Mouse (Mus musculus) liver, postnatal 0 days (tissue): ENCODE measurements around the gene Popdc3. TPM values are rescaled to one million over a fixed set of nuclear protein-coding genes. Genes with fewer than 3 reads are reported as not detected.

ENCODE experiments used
- ATAC-seq: fragments of 200-750 bp; cut with Nextera tagmentation; 2 replicates; pipeline ENCODE4 v1.8.0; 2017; ENCODE audit warnings: mild to moderate bottlenecking, moderate library complexity
- DNase-seq: peaks from one replicate; pipeline ENCODE4 v3.0.0-alpha.2; 2016
- H3K27ac ChIP-seq: fragments of 300-500 bp; sonication (generic); 2 replicates; pipeline ENCODE4 v1.5.1; 2014; ENCODE audit warnings: antibody characterized with exemption, moderate library complexity, mild to moderate bottlenecking, low read depth
- H3K27me3 ChIP-seq: fragments of 300-500 bp; sonication (generic); 2 replicates; pipeline ENCODE4 v1.6.1; 2014; ENCODE audit warnings: low read length, control low read depth, mixed read lengths; ENCODE audit not compliant: insufficient read depth
- H3K36me3 ChIP-seq: fragments of 300-500 bp; sonication (generic); replicated peaks from 2 replicates; pipeline ENCODE4 v1.6.1; 2014; ENCODE audit warnings: mild to moderate bottlenecking, control low read depth, low read length, moderate library complexity, mixed read lengths; ENCODE audit not compliant: insufficient read depth
- H3K4me1 ChIP-seq: fragments of 300-500 bp; sonication (generic); 2 replicates; pipeline ENCODE4 v1.6.1; 2014; ENCODE audit warnings: antibody characterized with exemption, mild to moderate bottlenecking, control low read depth; ENCODE audit not compliant: insufficient read depth
- H3K4me2 ChIP-seq: fragments of 300-500 bp; sonication (generic); 2 replicates; pipeline ENCODE4 v1.6.1; 2014; ENCODE audit warnings: low read depth, mild to moderate bottlenecking, low read length, moderate library complexity, mixed read lengths
- H3K4me3 ChIP-seq: fragments of 300-500 bp; sonication (generic); 2 replicates; pipeline ENCODE4 v1.5.1; 2014; ENCODE audit warnings: low read depth, low read length
- H3K9ac ChIP-seq: fragments of 300-500 bp; sonication (generic); replicated peaks from 2 replicates; pipeline ENCODE4 v1.6.1; 2014; ENCODE audit warnings: mild to moderate bottlenecking, moderate library complexity
- H3K9me3 ChIP-seq: fragments of 300-500 bp; sonication (generic); 2 replicates; pipeline ENCODE4 v1.6.1; 2016; ENCODE audit warnings: mild to moderate bottlenecking, control low read depth, low read length, mixed read lengths
- CTCF ChIP-seq: sonication (generic); IDR thresholded peaks from 2 replicates; pipeline ENCODE4 v1.5.1; 2016; ENCODE audit warnings: antibody characterized with exemption, low read depth
- EP300 ChIP-seq: IDR thresholded peaks from 2 replicates; pipeline ENCODE4 v1.6.1; 2016; ENCODE audit warnings: antibody characterized with exemption, low read depth, mild to moderate bottlenecking
- WGBS: fragments of 180-500 bp; shearing (Covaris S2); extraction: QIAGEN DNeasy Blood & Tissue Kit; methylation state at CpG from one replicate; pipeline ENCODE4 v1.1.7; 2014; ENCODE audit not compliant: insufficient replicate concordance; 5-methylcytosine and 5-hydroxymethylcytosine counted together
- polyA plus RNA-seq: library from polyadenylated mRNA; unstranded; fragments of >200 nt; fragmentation: Nextera tagmentation; extraction: Ambion mirVana; gene quantifications from 2 replicates; pipeline ENCODE4 v1.2.1, GENCODE M21; 2015

Popdc3 gene
- polyA plus RNA-seq, 1 experiment from 2014 or later: not detected

DNA sequence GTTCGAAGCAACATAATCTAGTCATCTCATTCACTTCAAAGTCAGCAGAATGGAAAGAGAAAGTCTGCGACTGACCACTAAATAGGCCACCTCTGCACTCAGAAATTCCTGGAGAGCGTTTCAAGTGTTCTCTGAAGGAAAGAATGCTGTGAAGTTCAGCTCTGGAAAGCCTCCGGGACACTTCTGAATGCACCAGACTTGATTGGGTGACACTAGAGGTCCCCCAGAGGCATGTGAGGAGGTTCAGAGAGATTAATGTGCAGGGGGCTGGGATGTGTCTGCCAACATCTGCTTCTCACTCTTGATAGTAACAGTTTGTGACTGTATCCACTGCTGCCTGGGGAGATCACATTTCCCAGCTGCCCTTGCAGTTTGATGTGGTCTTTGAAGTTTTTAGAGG lies 52.1 kb downstream of the Popdc3 start:
- no peak overlapping the region for H3K9ac ChIP-seq
- ATAC-seq (no peak), DNase-seq (no peak)
- no peak overlapping the region for H3K4me2 ChIP-seq
- H3K4me3 ChIP-seq: no peak overlapping the region
- H3K27ac ChIP-seq: no peak overlapping the region
- WGBS: 38% methylated on average over 4 of the region's 4 CpGs
- no peaks in the 10 kb centered on the region for H3K4me1 ChIP-seq
- no peaks in the 10 kb centered on the region for H3K27me3 ChIP-seq
- TF ChIP-seq EP300 (no peak), CTCF (no peak)
- no peaks in the 10 kb centered on the region for H3K36me3 ChIP-seq
- no peaks in the 10 kb centered on the region for H3K9me3 ChIP-seq

DNA sequence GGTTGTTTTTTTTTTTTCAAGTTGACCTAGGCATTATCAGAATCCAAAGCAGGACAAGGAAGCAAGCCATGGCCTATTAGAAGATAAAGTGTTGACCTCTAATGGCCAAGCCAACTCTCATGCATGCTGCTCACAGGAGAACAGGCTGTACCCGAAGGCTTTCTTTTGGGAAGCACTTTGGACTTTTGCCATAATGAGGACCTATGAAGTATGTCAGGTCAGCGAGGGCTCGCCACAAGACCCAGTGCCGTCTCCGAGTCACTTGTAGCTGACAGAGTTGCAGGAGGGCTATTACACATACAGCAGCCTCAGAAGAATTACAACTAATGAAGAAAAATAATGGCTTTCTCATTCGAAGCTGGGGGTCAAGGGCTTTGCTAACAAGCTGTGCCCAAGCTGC lies 55.5 kb downstream of the Popdc3 start:
- 79% methylated on average over 6 of the region's 6 CpGs for WGBS
- ATAC-seq (no peak), DNase-seq (no peak)
- no peak overlapping the region for H3K4me2 ChIP-seq
- H3K27me3 ChIP-seq: no peaks in the 10 kb centered on the region
- H3K4me1 ChIP-seq: no peaks in the 10 kb centered on the region
- no peak overlapping the region for H3K9ac ChIP-seq
- no peak overlapping the region for H3K4me3 ChIP-seq
- no peaks in the 10 kb centered on the region for H3K9me3 ChIP-seq
- no peaks in the 10 kb centered on the region for H3K36me3 ChIP-seq
- TF ChIP-seq EP300 (no peak), CTCF (no peak)
- no peak overlapping the region for H3K27ac ChIP-seq

DNA sequence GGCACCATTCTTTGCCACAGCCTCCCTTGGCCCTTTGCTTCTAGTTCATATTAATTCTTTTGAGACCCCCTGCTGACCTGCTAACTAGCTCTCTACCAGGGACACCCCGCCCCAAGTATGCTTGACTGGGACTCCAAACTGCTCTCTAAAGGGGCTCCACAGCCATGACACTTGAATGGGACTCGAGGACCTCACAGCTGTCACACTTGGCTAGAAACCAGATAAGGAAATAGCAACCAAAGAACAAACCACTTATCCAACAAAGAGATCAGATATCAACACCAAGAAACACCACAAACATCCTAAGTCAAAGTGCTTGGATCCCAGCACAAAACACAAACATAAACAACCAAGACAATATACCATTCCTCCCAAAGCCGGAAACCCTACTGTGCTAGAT lies 58.4 kb downstream of the Popdc3 start:
- H3K4me3 ChIP-seq: no peak overlapping the region
- H3K4me2 ChIP-seq: no peak overlapping the region
- WGBS: 41% methylated on average over 3 of the region's 3 CpGs
- DNase-seq: no peak
- TF ChIP-seq EP300 (no peak), CTCF (no peak)
- no peaks in the 10 kb centered on the region for H3K27me3 ChIP-seq
- no peak overlapping the region for H3K27ac ChIP-seq
- no peaks in the 10 kb centered on the region for H3K36me3 ChIP-seq
- no peak for ATAC-seq
- H3K9me3 ChIP-seq: no peaks in the 10 kb centered on the region
- H3K9ac ChIP-seq: no peak overlapping the region
- H3K4me1 ChIP-seq: no peaks in the 10 kb centered on the region

DNA sequence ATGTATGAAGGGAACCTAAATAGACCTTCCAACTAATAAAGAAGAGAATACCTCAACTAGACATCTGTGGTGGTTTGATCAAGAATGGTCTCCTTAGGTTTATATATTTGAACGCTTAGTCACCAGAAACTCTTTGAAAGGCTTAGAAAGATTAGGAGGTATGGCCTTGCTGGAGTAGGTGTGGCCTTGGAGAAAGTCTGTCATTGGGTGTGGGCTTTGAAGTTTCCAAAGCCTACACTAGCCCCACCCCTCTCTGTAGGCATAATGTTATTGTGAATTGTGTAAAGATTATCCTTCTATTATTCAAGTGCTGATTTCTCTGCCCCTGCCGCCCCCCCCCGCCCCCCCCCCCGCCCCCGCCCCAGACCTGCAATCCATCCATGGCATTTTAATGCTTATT lies 59.6 kb downstream of the Popdc3 start:
- H3K27me3 ChIP-seq: no peaks in the 10 kb centered on the region
- H3K4me3 ChIP-seq: no peak overlapping the region
- H3K4me1 ChIP-seq: no peaks in the 10 kb centered on the region
- H3K9me3 ChIP-seq: no peaks in the 10 kb centered on the region
- DNase-seq (no peak), ATAC-seq (no peak)
- H3K9ac ChIP-seq: no peak overlapping the region
- H3K27ac ChIP-seq: no peak overlapping the region
- H3K36me3 ChIP-seq: no peaks in the 10 kb centered on the region
- H3K4me2 ChIP-seq: no peak overlapping the region
- WGBS: 76% methylated on average over 5 of the region's 5 CpGs
- no peak for TF ChIP-seq EP300
- no peak for TF ChIP-seq CTCF

DNA sequence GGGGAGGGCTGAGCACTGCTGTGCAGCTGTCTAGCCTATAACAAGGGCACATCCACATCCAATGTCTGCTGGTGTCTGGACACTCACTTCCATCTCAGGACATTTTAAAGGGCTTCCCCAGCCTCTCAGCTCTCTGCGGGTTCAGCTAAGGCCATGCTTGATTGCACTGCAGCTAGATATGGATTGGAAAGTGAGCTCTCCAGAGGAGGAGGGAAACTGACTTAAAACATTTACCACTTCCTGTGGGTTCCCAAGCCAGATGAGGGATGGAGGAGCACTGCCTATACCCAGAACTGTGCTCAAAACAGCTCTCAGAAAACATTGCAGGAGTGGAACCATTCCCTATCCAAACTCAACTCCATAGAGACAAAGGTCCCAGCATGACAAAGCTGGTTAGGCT lies 82.6 kb downstream of the Popdc3 start:
- no peaks in the 10 kb centered on the region for H3K4me1 ChIP-seq
- H3K4me2 ChIP-seq: no peak overlapping the region
- ATAC-seq (no peak), DNase-seq (no peak)
- TF ChIP-seq CTCF (no peak), EP300 (no peak)
- no peaks in the 10 kb centered on the region for H3K36me3 ChIP-seq
- H3K9ac ChIP-seq: no peak overlapping the region
- WGBS: 41% methylated on average over 1 of the region's 1 CpGs
- H3K9me3 ChIP-seq: no peaks in the 10 kb centered on the region
- H3K4me3 ChIP-seq: no peak overlapping the region
- no peaks in the 10 kb centered on the region for H3K27me3 ChIP-seq
- H3K27ac ChIP-seq: no peak overlapping the region

DNA sequence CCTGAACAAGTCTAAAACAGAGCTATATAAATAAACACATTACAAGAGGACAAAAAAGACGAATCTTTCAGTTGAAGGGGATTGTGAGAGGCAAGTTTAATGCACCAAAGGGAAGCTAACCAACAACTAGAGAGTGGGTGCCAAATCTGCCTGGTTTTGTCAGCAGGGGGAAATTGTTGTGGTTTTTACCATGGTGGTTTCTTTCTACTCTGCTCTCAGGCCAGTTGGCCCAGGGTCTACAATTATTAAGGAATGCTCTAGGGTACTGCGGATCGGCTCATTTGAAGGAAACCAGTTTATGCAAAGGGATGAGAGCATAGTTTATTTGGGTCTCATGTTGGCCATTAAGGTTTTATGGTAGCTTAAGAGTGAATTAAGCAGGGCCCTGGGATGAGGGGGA lies 84.2 kb downstream of the Popdc3 start:
- Histone ChIP-seq H3K36me3 (no peaks in the 10 kb centered on the region), H3K9ac (no peak overlapping the region), H3K4me1 (no peaks in the 10 kb centered on the region), H3K27ac (no peak overlapping the region), H3K4me2 (no peak overlapping the region), H3K4me3 (no peak overlapping the region), H3K9me3 (no peaks in the 10 kb centered on the region), H3K27me3 (no peaks in the 10 kb centered on the region)
- WGBS: 70% methylated on average over 3 of the region's 3 CpGs
- no peak for DNase-seq
- no peak for TF ChIP-seq CTCF
- no peak for TF ChIP-seq EP300
- no peak for ATAC-seq

DNA sequence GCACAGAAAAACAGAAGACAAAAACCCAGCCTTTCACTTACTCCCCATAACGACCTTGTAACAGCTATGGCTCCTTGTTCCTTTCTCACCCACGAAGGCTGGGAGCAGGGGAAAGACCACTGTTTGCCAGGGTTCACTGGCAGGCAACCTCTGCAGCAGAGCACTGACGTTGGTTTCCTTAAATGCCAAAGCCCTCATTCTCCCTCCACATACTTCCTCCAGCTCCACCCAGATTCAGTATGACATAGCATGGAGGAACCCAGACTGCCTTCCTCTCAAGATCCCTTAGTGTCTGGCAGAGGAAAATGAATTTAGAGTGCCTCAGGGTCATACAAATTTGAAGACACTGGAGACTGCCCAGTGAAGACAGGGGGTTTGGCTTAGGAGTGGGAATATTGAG lies 98.6 kb downstream of the Popdc3 start:
- DNase-seq (no peak), ATAC-seq (no peak)
- no peak overlapping the region for H3K4me2 ChIP-seq
- TF ChIP-seq CTCF (no peak), EP300 (no peak)
- H3K4me3 ChIP-seq: no peak overlapping the region
- 0 out of 2 replicates have a peak, but pooled peaks cover 4% of the 10 kb centered on the region for H3K9me3 ChIP-seq
- no peaks in the 10 kb centered on the region for H3K27me3 ChIP-seq
- H3K27ac ChIP-seq: no peak overlapping the region
- H3K4me1 ChIP-seq: no peaks in the 10 kb centered on the region
- H3K9ac ChIP-seq: no peak overlapping the region
- no peaks in the 10 kb centered on the region for H3K36me3 ChIP-seq
- WGBS: 20% methylated on average over 3 of the region's 3 CpGs
